Mouse (Mus musculus): ENCODE measurements at regions not wholly inside any gene's neighbourhood (a gene's known extent, or its start where the extent isn't known, plus 50 kb on each side); places are given as distances from the start of the nearest gene placed in this dataset.

GRCm38 (mm10) chr10:68354335-68355231 is 76.0 kb upstream of the Arid5b start:
- TF ChIP-seq CTCF (conservative IDR thresholded peaks at IDR 0.05; ENCODE audit: insufficient read depth, insufficient read length, low read depth, low read length) (no peak), POLR2A (IDR thresholded peaks at IDR 0.05; ENCODE audit: low read depth, low read length) (no peak)

Data from kidney, adult 2 months (tissue).